Mouse (Mus musculus) limb, embryonic 13.5 days (tissue): ENCODE data around the gene Olfr130. TPM values are rescaled to one million over a fixed set of nuclear protein-coding genes. Genes with fewer than 3 reads are reported as not detected.

ENCODE experiments used
- ATAC-seq: fragments of 200-750 bp; cut with Nextera tagmentation; 2 replicates; pipeline ENCODE4 v1.8.0; 2017; ENCODE audit warnings: low read depth, moderate number of reproducible peaks, moderate TSS enrichment; ENCODE audit not compliant: low FRiP score
- H3K27ac ChIP-seq: fragments of 300-500 bp; sonication (generic); 2 replicates; pipeline ENCODE4 v1.5.1; 2015; ENCODE audit warnings: inconsistent platforms, mild to moderate bottlenecking, moderate library complexity
- H3K27me3 ChIP-seq: fragments of 300-500 bp; sonication (generic); 2 replicates; pipeline ENCODE4 v1.6.1; 2015; ENCODE audit warnings: mild to moderate bottlenecking, inconsistent platforms
- H3K36me3 ChIP-seq: fragments of 300-500 bp; sonication (generic); 2 replicates; pipeline ENCODE4 v1.6.1; 2015; ENCODE audit warnings: inconsistent platforms, mild to moderate bottlenecking, moderate library complexity
- H3K4me1 ChIP-seq: fragments of 300-500 bp; sonication (generic); 2 replicates; pipeline ENCODE4 v1.6.1; 2015; ENCODE audit warnings: inconsistent platforms
- H3K4me2 ChIP-seq: fragments of 300-500 bp; sonication (generic); replicated peaks from 2 replicates; pipeline ENCODE4 v1.6.1; 2015; ENCODE audit warnings: inconsistent platforms, mild to moderate bottlenecking, moderate library complexity
- H3K4me3 ChIP-seq: fragments of 300-500 bp; sonication (generic); 2 replicates; pipeline ENCODE4 v1.5.1; 2015; ENCODE audit warnings: moderate library complexity, mild to moderate bottlenecking, inconsistent platforms
- H3K9ac ChIP-seq: fragments of 300-500 bp; sonication (generic); 2 replicates; pipeline ENCODE4 v1.6.1; 2015; ENCODE audit warnings: mild to moderate bottlenecking, inconsistent platforms
- H3K9me3 ChIP-seq: fragments of 300-500 bp; sonication (generic); 2 replicates; pipeline ENCODE4 v1.6.1; 2016; ENCODE audit warnings: inconsistent platforms
- WGBS: fragments of 180-500 bp; shearing (Covaris S2); methylation state at CpG from one replicate; pipeline ENCODE4 v1.1.7; 2015; 5-methylcytosine and 5-hydroxymethylcytosine counted together
- polyA plus RNA-seq: library from polyadenylated mRNA; unstranded; fragments of >200 nt; fragmentation: Nextera tagmentation; extraction: Ambion mirVana; gene quantifications from 2 replicates; pipeline ENCODE4 v1.2.1, GENCODE M21; 2015

Gene Olfr130
- polyA plus RNA-seq, result not detected in 2 replicates

- Histone ChIP-seq H3K27me3 (no peaks in the 10 kb centered on the region), H3K27ac (no peak within 1 kb of the TSS), H3K9me3 (no peaks in the 10 kb centered on the region), H3K4me2 (no peak within 1 kb of the TSS), H3K36me3 (no peaks in the 10 kb centered on the region), H3K4me1 (no peaks in the 10 kb centered on the region), H3K9ac (no peak within 1 kb of the TSS), H3K4me3 (no peak within 1 kb of the TSS)
- no peak for ATAC-seq
- 82% methylated on average over 1 of the region's 1 CpGs for WGBS
These were observed at the start of gene Olfr130 for GRCm38 (mm10) chr17:38063621-38064020. Gene Olfr130 (plus strand): TSS chr17:38063921.

- no peak overlapping the region for H3K4me3 ChIP-seq
- ATAC-seq, result no peak
- no peak overlapping the region for H3K27ac ChIP-seq
- 83% methylated on average over 2 of the region's 2 CpGs for WGBS
- no peak overlapping the region for H3K9ac ChIP-seq
- H3K27me3 ChIP-seq, result no peaks in the 10 kb centered on the region
- H3K4me2 ChIP-seq, result no peak overlapping the region
- no peaks in the 10 kb centered on the region for H3K4me1 ChIP-seq
- H3K9me3 ChIP-seq, result no peaks in the 10 kb centered on the region
- H3K36me3 ChIP-seq, result no peaks in the 10 kb centered on the region
These were observed 47.4 kb upstream of the Olfr130 start for GRCm38 (mm10) chr17:38016341-38016740.

- Histone ChIP-seq H3K9ac (no peak overlapping the region), H3K4me1 (no peaks in the 10 kb centered on the region), H3K4me2 (no peak overlapping the region), H3K4me3 (no peak overlapping the region), H3K36me3 (no peaks in the 10 kb centered on the region), H3K27ac (no peak overlapping the region), H3K9me3 (no peaks in the 10 kb centered on the region), H3K27me3 (no peaks in the 10 kb centered on the region)
- ATAC-seq, result no peak
- 30% methylated on average over 5 of the region's 5 CpGs for WGBS
These were observed 37.4 kb upstream of the Olfr130 start for GRCm38 (mm10) chr17:38026297-38026696.

- Histone ChIP-seq H3K4me2 (no peak within 1 kb of the TSS), H3K36me3 (no peaks in the 10 kb centered on the region), H3K9me3 (no peaks in the 10 kb centered on the region), H3K27ac (no peak within 1 kb of the TSS), H3K9ac (no peak within 1 kb of the TSS), H3K4me3 (no peak within 1 kb of the TSS), H3K4me1 (no peaks in the 10 kb centered on the region), H3K27me3 (no peaks in the 10 kb centered on the region)
- WGBS, result 59% methylated on average over 1 of the region's 1 CpGs
- ATAC-seq, result no peak
These were observed 3.7 kb upstream of the Olfr130 start, which contains the start of gene Olfr129 for GRCm38 (mm10) chr17:38059979-38060378. Gene Olfr129 (minus strand): TSS chr17:38060079.

GRCm38 (mm10) chr17:38082364-38082763 is 18.6 kb downstream of the Olfr130 start:
- Histone ChIP-seq H3K27ac (no peak overlapping the region), H3K36me3 (no peaks in the 10 kb centered on the region), H3K4me1 (no peaks in the 10 kb centered on the region), H3K27me3 (no peaks in the 10 kb centered on the region), H3K9me3 (0 out of 2 replicates have a peak, but pooled peaks cover 4% of the 10 kb centered on the region), H3K9ac (no peak overlapping the region), H3K4me2 (no peak overlapping the region), H3K4me3 (no peak overlapping the region)
- no peak for ATAC-seq
- 85% methylated on average over 4 of the region's 4 CpGs for WGBS

- H3K36me3 ChIP-seq, result no peaks in the 10 kb centered on the region
- no peaks in the 10 kb centered on the region for H3K27me3 ChIP-seq
- no peak within 1 kb of the TSS for H3K4me2 ChIP-seq
- no peaks in the 10 kb centered on the region for H3K4me1 ChIP-seq
- no peak within 1 kb of the TSS for H3K4me3 ChIP-seq
- no peak for ATAC-seq
- no peak within 1 kb of the TSS for H3K9ac ChIP-seq
- no peak within 1 kb of the TSS for H3K27ac ChIP-seq
- H3K9me3 ChIP-seq, result no peaks in the 10 kb centered on the region
These were observed 24.9 kb downstream of the Olfr130 start, which contains the start of gene Olfr131 for GRCm38 (mm10) chr17:38088593-38088992. Gene Olfr131 (minus strand): TSS chr17:38088693.

Other genes with a start within 250 kb of the Olfr130 start
- gene Olfr125, start 231.0 kb upstream of the Olfr130 start, polyA plus RNA-seq, result not detected in 2 replicates
- gene Olfr126, start 216.4 kb upstream of the Olfr130 start, polyA plus RNA-seq, result not detected in 2 replicates
- not detected in 2 replicates for gene Olfr127, start 163.5 kb upstream of the Olfr130 start, polyA plus RNA-seq
- not detected in 2 replicates for gene Olfr128, start 143.4 kb upstream of the Olfr130 start, polyA plus RNA-seq
- gene Olfr761, start 110.8 kb upstream of the Olfr130 start, polyA plus RNA-seq, result not detected in 2 replicates
- not detected in 2 replicates for gene Olfr129, start 3.8 kb upstream of the Olfr130 start, polyA plus RNA-seq
- gene Olfr131, start 24.8 kb downstream of the Olfr130 start, polyA plus RNA-seq, result not detected in 2 replicates
- gene Olfr132, start 70.6 kb downstream of the Olfr130 start, polyA plus RNA-seq, result not detected in 2 replicates
- not detected in 2 replicates for gene Olfr133, start 81.4 kb downstream of the Olfr130 start, polyA plus RNA-seq
- gene Olfr134, start 107.5 kb downstream of the Olfr130 start, polyA plus RNA-seq, result not detected in 2 replicates
- gene Olfr135, start 140.4 kb downstream of the Olfr130 start, polyA plus RNA-seq, result not detected in 2 replicates
- not detected in 2 replicates for gene Olfr138, start 197.1 kb downstream of the Olfr130 start, polyA plus RNA-seq
- gene Olfr137, start 243.6 kb downstream of the Olfr130 start, polyA plus RNA-seq, result not detected in 2 replicates